Mouse (Mus musculus): Measurements from ENCODE around the gene Pcbp2.

Pcbp2 gene

DNA sequence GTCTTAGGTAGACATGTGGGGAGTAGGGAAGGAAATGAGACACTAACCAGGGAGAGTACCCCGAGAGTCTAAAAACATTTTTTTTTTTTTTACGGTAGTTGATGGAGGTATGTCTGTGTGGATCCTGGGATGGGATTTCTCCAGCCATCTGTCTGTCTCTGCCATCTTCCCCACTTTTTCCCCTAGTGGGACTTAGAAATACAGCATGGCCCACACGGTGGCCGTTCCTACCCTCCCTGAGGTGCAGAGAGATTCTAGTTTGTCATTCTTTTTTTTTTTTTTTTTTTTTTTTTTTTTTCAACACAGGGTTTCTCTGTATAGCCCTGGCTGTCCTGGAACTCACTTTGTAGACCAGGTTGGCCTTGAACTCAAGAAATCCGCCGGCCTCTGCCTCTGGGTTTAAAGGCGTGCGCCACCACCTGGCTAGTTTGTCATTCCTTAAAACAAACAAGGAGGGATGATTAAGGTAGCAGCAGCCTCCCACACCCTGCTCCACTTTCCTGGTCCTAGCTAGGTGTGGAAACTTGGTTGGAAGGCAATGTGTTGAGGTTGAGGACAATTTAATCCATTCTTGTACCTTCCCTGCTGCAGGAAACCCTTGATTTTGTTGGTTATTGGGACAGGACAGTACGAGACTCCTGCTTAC is 8.8 kb upstream of the Pcbp2 start:
- DNase-seq (ENCODE audit: extremely low spot score, low read depth, low spot score): no peak

- no peak for DNase-seq (ENCODE audit: extremely low spot score, low read depth, low spot score)
Measured at GRCm38 (mm10) chr15:102463666-102464065, 6.7 kb upstream of the Pcbp2 start.

DNA sequence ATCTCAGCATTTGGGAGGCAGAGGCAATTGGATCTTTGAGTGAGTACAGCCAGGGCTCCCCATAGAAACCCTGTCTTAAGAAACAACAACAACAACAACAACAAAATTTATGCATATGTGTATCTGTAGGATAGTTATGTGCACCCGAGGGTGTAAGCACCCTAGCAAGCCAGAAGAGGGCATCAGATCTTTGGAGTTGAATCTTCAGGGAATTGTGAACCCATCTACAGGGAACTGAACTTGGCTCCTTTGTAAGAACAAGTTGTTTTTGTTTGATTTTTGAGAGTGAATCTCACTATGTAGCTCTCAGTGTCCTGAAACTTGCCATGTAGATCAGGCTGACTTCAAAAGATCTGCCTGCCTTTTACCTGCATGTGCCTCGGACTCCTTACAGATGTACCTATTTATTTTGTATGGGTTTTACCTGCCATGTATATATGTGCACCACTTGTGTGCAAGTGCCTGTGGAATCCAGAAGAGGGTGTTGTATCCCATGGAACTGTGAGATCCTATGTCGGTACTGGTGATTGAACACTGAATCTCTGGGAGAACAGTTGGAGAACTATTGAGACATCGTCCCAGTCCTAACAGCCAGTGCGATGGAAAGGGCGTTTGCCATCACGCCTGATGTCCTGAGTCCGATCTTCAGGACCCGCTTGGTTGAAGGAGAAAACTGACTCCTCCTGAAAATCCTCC is 1.5 kb upstream of the Pcbp2 start:
- DNase-seq (ENCODE audit: extremely low spot score, low read depth, low spot score): no peak

DNA sequence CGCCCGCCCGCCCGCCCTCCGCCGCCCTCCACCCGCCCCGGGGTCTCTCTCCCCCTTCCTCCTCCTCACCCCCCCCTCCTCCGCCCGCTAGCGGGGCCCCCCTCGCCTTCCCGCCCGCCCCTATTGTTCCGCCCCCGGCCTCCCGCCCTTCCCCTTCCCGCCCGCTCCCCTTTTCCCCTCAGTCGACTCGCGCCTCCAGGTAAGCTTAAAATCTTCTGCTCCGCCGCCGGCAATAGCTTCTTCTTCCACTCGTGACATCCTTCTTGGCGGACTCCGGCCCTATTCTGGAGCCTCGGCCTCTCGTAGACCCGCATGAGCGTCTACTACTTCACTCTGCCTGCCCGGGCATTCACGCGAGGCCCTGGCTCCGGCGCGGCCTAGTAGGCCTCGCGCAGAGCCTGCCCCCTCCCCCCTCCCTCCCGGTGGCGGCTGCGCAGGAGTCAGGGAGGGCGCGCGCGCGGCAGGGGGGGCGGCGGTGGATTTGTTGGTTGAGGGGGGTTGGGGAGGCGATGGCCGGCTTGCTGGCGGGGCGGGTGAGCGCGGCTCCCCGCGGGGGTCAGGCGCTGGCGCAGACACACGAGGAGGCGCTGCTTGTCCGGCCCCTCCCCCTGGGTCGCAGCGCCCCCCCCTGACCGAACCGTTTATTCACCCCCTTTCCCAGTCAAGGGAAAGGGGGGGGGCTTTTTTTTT is 411 bp downstream of the Pcbp2 start:
- DNase-seq (ENCODE audit: extremely low spot score, low read depth, low spot score): no peak

GRCm38 (mm10) chr15:102471295-102471645 is 931 bp downstream of the Pcbp2 start:
- DNase-seq (ENCODE audit: extremely low spot score, low read depth, low spot score): no peak

- no peak for DNase-seq (ENCODE audit: extremely low spot score, low read depth, low spot score)
Measured at GRCm38 (mm10) chr15:102471727-102472126, 1.4 kb downstream of the Pcbp2 start.

DNA sequence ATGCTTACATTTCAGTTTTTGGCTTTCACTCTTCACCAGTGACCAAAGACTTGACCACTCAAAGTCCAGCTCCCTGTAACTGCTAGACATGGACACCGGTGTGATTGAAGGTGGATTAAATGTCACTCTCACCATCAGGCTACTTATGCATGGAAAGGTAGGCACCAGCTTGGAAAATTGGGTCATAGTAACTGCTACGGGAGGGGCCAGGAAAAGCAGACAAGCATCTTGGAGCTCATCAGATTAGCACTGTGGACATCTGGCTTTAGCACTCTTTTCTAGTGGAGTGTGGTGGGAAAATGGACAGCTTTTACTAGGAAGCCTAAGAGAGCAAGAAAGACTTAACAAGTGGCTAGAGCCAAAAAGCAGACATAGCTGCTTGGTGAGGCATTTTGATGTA is 2.9 kb downstream of the Pcbp2 start:
- no peak for DNase-seq (ENCODE audit: extremely low spot score, low read depth, low spot score)

DNA sequence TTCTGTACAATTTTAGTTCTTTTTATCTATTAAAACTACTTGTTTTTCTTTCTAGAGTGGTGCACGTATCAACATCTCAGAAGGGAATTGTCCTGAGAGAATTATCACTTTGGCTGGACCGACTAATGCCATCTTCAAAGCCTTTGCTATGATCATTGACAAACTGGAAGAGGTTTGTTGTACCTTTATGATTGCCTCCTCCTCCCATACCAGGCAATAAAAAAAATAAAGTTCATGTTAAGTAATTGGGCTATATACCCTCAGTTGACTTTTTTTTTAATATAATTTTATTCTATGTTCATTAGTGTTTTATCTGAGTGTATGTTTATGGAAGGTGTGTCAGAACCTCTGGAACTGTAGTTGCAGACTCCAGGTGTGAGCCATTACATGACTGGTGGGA is 4.2 kb downstream of the Pcbp2 start:
- no peak for DNase-seq (ENCODE audit: extremely low spot score, low read depth, low spot score)

GRCm38 (mm10) chr15:102483136-102483535 is 12.8 kb downstream of the Pcbp2 start:
- no peak for DNase-seq (ENCODE audit: extremely low spot score, low read depth, low spot score)

- DNase-seq (ENCODE audit: extremely low spot score, low read depth, low spot score): no peak
Measured at GRCm38 (mm10) chr15:102485853-102486252, 15.5 kb downstream of the Pcbp2 start.

GRCm38 (mm10) chr15:102487664-102488063 is 17.3 kb downstream of the Pcbp2 start:
- DNase-seq (ENCODE audit: extremely low spot score, low read depth, low spot score): no peak

GRCm38 (mm10) chr15:102498322-102498721 is 28.0 kb downstream of the Pcbp2 start:
- DNase-seq (ENCODE audit: extremely low spot score, low read depth, low spot score): no peak

DNA sequence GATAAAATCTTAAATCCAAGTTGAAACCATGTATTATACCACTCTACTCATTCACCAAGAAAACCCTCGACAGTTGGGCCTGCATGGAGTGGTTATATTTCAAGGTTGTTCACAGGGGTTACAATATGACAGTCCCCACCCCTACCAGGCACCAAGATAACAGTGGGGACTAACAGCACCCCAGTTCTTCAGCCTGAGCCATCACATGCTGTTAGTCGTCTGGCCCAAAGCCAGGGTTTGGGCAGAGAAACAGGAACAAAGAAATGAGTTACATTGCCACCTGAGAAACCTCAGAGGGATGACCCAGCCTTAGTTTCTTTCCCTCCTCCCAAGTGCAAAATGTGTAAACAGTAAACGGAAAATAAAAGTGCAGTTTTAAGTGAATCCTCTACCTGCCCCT is 29.0 kb downstream of the Pcbp2 start:
- DNase-seq (ENCODE audit: extremely low spot score, low read depth, low spot score): no peak

- DNase-seq (ENCODE audit: extremely low spot score, low read depth, low spot score): no peak
Measured at GRCm38 (mm10) chr15:102499851-102500250, 29.5 kb downstream of the Pcbp2 start.

DNA sequence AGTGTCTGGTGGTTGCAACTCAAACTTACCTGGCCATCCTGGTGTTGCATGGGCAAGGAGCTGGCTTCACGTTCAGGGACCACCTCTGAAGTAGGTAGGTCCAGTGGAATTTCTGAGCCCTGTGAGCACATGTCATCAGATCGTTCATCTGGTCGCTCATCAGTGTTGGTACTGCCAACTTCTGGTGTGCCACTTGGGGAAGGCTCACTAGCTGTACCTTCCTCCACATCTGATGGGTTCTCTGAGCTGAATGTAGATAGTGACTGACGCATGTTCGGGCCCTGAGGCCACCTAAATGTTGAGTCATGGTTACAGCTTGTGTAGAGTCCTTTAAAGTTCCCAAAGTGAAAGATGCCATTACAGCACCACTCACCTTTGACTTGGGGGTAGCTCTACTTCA is 30.1 kb downstream of the Pcbp2 start:
- DNase-seq (ENCODE audit: extremely low spot score, low read depth, low spot score): no peak

GRCm38 (mm10) chr15:102501084-102501814 is 30.9 kb downstream of the Pcbp2 start:
- no peak for DNase-seq (ENCODE audit: extremely low spot score, low read depth, low spot score)

DNA sequence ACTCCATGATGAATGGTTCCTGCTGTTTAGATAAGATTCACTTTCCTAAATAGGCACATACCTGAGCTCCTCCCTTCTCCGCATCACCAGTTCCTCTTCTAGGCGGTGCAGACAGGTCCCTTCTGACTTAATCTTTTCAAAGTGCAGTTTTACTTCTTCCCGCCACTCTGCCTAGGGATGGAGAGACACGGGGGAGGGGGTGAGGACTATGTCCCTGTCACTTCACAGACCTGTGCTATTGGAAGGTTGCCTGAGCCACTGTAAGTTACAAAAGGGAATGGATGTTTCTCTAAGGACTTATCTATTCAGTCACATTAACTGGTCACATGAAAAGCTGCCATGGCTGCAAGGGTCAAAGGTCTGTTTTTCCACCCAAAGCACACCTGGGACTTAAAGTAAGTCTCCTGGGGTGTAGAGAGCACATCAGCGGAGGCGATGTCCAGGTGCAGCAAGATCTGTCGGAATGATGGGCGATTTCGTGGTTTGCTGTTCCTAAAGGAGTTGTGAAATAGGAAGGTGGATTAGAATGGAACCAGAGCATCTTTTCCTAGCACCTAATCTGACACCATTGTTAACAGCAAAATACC is 32.0 kb downstream of the Pcbp2 start:
- no peak for DNase-seq (ENCODE audit: extremely low spot score, low read depth, low spot score)

DNA sequence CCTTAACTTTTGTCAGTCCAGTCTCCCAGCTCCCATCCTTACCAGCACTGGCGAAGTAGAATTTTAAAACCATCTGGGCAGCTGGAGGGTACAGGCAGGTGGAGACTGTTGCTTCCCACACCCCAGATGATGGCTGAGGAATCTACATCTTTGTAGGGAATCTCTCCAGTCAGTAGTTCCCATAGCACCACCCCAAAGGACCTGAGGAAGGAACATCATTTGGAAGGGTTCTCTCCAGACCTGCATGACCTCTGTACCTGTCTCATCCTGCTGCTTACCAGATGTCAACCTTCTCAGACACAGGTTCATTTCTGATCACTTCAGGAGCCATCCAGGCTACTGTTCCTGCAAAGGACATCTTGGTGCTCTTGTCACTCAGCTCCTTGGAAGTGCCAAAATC is 33.1 kb downstream of the Pcbp2 start, which contains the start of gene Gm10337:
Gm10337 (plus strand) TSS at position 276 of the 400 bp plus-strand sequence.
- DNase-seq (ENCODE audit: extremely low spot score, low read depth, low spot score): no peak

DNA sequence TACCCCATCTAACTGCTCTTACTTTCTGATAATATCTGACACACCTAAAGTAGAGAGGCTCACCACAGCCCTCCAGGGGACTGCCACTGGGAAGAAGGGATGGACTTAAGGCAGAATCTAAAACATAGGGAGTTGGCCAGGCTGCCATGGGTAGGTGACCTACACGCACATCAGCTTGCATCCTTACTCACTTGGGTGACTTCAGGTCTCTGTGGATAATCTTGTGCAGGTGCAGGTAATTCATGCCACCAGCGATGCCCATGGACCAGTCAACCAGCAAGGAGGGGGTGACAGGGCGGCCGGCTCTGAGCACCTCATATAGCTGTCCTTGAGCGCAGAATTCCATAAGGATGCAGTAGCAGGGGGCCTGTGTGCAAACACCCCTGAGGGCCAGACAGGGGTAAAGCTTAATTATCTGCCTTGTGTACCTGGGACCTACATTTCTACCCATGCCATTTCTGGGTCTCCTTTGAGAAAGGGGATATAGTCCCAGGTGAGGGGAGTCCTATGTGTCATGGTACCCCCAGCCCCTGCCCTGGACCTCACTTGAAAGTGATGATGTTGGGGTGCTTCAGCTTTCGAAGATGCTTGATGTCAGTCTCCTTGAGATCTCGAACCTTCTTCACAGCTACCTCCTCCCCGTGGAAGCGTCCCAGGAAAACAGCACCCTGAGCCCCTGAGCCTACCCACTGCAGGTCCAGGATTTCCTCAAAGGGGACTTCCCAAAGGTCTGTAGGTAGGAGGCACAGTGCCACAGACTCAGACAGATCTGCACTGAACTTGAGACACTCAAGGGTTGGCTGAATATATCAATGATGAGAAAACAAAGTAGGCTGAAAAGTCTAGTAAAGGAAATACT is 33.8 kb downstream of the Pcbp2 start:
- no peak for DNase-seq (ENCODE audit: extremely low spot score, low read depth, low spot score)

GRCm38 (mm10) chr15:102505073-102505769 is 34.9 kb downstream of the Pcbp2 start:
- DNase-seq (ENCODE audit: extremely low spot score, low read depth, low spot score): no peak
